Mouse (Mus musculus) right cerebral cortex, postnatal 14 days (tissue): ENCODE measurements at regions not wholly inside any gene's neighbourhood (a gene's known extent, or its start where the extent isn't known, plus 50 kb on each side); places are given as distances from the start of the nearest gene placed in this dataset.
A peak's percentile ranks its signal among the peaks of the same experiment; 100 is the strongest.

ENCODE experiments used
- DNase-seq: peaks from one replicate; pipeline ENCODE4 v3.0.0; 2022

DNA sequence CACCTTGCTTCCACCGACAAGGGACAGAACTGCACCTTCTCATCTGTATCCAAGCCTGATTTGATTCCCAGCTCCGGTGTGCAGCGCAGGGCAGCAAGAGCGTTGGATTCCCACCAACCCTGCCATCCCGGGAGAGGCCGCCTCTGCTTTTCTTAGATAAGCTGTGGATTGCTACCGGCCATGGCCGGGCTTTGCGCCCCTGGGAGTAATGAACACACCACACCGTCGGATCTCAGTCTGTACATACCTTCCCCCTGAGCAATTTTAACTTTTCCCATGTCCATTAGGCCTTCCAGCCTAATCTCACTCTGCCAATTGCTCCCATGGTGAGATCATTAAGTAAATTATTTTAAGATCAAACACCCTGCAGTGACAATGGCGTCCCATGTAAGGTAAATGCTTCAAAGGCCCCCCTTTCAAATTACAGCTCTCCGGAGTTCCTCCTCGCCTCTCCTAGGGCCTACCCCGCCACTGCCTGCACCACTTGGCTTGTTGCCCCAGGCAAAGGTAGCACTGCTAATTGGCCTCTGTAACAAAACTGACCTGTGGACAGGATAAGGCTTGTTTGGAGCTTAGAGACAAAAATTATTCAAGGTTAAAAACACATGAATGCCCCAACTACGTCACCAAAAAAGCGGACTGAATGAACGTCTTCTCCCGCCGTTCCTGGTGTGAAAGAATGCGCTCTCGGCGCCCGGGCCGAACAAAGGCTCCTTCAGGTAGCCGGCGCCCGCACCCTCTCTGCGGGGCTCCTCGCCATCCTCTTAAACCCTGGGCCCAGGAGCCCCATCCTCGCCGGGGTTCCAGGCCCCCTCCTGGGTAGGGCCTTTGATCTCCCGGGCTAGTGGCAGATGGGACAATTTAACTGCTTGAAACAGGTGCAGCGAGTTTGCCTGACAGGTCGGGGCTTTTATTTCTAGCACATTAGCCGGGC, 228.5 kb upstream of the Sp4 start:
- DNase-seq: no peak

DNA sequence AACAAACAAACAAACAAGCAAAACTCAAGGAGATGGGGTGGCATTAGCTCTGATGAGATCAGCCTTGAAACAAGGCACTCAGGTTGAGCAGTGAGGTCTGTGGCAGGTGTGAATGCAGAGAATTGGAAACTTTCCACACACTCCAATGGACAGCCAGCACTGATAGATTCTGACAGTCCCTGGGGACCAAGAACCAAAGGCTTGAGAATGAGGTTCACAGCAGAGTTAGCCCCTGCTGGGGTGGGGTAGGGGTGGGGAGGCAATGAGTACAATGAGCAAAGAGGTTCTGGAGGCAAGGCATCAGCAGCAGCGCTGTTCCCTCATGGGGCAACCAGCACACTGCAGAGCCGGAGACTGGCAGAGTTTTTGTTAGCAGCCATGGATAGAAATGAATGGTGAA, 220.5 kb upstream of the Sp4 start:
- no peak for DNase-seq

DNA sequence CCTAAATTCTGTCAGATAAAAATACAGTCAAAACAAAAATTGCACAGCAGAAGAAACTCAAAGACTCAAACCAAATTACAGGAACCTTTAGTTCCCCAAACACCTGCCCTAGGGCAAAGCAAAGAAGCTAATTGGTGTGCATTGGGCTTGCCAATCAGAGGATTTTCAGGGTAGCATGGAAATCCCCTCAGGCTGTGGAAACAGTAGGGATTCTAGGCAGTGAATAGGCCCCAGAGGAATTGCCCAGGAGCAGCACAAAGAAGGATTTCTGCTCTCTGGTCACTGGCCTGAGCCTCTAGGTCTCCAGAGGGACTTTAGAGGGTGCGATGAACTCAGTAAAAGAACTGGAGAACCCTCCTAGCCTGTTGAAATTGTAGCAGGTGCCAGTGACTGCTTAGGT, 220.1 kb upstream of the Sp4 start:
- DNase-seq: no peak

DNA sequence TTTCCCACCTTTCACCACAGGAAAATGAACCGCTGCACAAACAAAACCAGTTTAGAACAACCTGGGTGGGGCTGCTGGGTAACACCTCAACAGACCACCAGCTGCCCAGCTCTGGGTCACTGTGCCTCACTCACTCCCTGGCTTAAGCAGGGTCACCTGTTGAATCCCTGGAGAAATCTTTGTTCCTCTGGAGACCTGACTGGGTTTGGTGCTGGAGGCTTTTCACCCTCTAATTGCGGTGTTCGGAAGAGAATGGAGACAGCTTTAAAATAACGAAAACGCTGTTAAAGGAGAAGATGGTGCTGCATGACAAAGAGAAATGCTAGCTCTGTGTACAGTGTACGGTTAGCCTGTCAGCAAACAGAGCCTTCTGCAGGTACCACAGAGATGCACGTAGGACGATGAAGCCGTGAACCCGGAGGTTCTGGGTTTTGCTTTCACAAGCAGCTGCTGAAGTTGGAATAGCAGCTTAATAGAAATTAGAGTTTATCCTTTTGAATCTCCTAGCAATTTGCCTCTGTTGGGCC, 218.6 kb upstream of the Sp4 start:
- no peak for DNase-seq

DNA sequence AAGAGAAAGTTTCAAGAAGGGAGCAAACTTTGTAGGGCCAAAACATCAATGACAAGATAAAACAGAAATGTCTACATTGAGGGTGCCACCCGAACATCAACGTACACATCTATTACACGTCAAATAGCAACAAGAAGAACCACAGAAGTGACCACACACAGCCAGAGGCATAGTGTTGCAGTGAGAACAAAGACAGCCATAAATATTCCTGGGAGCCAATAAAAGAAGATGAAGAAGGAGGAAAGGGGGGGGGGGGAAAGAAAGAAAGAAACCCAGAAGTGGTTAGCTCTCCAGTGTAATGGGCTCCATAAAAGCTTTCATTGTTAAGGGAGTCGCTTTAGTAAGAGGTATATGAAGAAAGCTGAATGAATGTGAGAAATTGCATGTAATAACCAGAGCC, 209.7 kb upstream of the Sp4 start:
- no peak for DNase-seq

DNA sequence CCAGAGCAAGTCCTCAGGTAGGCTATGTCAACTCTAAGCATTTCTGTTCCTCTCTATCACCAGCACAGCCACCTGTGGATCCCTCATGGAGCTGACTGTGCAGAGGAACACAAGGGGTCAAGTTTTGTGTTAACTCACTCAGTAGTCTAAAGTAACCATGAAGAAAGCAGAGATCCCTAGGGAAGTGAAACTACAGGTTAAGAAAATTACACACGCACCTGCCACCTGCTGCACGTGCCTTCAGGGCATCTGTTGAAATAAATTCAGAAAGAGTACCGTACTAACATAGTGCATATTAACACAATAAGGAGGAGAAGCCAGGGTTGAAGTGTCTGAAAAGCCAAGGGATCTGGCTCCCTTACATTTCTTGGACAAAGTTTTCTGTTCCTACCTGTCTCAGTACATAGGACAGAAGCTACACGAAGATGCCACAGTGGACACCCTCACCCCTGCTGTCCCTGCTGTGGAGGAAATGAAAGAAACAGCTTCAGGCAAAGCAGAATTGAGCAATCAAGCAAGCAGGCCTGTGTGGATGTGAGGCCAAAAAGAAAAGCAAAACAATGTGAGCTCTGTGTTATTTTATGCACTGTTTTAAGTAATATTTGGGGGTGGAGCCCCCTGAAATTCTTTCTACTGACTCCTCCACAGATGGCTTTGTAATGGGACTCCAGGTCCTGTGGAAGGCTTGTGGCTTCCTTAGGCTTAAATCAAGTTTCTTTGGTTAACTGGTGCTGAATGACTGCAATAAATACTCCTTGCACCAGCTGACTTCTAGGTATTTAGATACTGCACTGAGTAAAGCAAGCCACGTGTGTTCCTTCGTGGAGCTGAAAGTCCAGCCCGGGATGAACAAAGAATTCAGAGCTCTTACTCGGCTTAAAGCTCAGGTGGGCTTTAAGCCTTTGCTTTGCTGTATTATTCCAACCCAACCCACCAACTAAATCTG, 208.0 kb upstream of the Sp4 start:
- DNase-seq: no peak

DNA sequence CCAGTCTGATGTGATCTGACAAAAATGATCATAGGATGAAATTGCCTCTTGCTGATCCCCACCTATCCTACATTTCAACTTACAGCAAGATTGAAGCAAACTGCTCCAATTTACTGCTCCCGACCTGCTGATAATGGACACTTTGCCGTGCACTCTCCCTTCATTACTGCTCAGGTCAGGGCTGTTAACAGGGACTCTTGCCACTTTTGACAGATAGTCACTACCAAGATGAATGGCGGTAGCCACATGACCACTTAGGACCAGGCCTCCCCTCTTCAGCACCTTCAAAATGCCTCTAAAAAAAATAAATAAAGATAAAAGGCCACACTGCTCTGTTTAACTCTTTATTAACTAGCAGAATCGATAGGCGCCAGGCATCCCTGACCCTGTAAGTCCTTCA, 199.2 kb upstream of the Sp4 start:
- no peak for DNase-seq

DNA sequence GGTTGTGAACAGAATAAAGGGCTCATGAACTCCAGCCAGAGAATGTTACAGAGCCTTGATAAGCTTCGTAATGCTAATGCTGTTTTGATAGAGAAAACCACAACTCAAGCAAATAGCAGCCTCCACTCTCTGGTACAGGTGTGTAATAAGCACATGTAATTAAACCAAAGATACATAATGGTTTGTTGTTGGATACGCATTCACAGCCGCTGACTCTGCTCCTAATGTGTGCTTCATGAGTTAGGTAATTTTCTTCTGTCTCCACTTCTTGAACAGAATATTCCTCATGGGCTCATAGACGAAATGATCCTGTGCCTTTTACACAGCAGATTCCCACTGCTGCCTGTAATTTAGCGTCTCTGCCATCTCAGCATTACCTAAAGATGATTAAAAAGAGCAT, 186.8 kb upstream of the Sp4 start:
- DNase-seq: no peak

DNA sequence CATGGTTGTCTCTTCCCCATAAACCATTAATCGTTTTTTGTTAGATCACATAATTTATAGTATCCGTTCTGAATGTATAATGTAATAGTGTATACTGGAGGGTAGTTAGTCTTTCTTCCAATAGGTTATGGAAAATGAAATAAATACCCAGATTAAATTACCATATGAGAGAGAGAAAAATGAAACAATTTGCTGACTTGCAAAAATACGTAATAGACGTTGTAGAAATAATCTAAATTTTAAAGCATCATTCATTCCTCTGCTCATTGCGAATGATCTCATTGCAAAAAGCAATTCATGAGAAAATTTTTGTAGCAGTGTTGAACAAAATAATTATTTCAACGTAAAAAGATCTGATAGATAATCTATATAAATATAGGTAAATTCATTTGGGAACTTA, 185.2 kb upstream of the Sp4 start:
- no peak for DNase-seq

DNA sequence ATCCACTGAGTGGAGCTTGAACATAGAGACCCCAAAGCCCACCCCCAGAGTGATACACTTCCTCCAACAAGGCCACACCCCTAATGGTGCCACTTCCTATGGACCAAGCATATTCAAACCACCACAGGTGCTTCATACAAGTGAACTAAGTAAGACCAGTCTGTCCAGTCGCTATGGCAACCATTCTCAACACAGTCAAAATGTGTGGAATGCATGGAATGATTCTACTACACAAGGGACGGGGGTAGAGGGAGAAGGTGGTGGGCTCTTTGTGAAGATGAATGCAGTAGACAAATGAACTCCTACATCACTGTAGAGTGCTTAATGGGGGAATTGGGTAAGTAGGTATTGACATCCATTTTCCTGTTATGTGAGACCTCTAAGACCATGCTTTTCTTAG, 180.1 kb upstream of the Sp4 start:
- no peak for DNase-seq

DNA sequence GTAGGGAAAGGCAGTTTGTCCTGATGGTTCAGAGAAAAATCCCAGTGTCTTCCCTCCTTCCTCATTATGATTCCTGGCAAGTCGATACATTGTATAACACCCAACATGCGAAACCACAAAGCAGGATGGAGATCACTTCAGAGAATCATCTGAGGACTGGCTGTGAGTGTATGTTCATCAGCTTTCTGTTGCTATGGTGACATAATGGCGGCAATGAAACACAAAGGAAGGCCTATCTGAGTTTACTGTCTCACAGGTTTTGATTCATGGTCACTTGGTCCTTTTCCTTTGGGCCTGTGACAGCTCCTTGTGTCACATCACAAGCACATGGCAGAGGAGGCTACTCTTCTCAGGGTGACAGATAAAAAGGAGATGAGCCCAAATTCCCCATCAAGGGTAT, 173.5 kb upstream of the Sp4 start:
- no peak for DNase-seq

DNA sequence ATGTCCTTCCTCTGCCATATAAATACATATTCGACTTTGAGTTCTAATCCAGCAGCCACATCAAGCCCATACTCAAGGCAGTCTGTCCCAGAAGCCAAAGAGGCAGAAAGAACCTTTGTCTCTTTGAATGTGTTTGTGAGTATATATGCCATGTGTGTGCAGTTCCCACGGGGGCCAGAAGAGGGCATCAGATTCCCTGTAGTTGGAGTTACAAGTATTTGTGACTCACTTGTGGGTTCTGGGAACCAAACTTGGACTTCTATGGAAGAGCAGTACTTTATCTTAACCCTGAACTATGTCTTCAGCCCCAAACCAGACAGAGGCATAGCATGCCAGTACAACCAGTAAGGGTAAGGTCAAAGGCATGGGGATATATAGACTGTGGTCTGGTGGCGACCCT, 165.6 kb upstream of the Sp4 start:
- no peak for DNase-seq

DNA sequence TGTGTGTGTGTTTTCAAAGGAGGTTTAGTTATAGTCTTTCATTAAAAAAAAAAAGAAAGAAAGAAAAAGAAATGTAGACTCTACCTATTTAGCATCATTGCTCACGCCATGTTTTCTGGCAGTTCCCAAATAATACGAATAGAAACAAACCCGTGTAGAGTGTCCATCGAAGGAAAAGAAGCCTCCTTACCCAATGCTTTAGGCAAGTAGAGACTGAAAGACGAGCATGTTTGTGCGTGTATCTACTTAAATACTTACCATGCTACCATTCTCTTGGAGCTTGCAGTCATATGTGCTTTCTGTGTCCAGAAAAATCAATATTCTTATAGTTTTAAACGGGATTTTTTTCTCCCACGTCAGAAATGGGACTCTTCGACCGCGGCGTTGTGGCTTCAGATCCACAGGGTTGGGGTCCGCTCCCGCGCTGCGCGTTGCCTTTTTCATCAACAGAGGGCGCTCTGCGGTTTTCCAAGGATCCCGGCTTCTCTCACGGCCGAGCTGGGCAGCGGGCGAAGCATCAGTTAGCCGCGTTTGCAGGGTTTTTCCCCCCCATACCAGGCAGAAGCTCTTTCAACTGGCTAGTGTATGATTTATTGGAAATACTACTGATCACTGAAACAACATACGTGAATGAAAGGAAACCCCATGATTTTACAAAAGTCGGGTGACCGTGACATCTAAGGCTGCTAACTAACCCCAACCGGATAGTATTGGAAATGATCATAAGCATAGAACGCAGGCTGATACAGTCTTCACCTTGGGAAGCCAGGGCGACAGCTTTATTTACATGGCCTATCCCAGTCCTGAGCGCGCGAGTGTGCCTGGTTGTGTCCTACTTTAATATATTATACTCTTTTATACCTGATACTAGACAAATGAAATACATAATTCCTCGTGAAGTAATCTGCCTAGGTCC, 156.5 kb upstream of the Sp4 start:
- DNase-seq: peak; percentile 77

DNA sequence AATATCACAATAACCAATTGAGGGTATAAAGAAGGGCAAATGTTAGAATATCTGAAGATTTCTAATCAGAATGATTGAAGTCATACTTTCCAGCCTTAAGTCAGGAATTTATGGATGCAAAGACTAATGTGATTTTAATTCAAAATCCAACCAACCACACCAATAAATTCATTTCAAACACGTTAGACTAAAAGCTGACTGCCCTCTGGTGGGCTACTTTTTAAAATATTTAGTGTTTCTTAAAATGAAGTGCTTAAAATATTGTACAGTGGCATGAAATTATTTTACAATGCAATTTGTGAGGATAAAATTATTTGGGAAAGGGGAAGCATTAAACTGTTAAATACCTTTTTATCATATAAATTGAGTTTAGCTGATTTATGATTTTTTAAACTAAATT, 154.4 kb upstream of the Sp4 start:
- no peak for DNase-seq

DNA sequence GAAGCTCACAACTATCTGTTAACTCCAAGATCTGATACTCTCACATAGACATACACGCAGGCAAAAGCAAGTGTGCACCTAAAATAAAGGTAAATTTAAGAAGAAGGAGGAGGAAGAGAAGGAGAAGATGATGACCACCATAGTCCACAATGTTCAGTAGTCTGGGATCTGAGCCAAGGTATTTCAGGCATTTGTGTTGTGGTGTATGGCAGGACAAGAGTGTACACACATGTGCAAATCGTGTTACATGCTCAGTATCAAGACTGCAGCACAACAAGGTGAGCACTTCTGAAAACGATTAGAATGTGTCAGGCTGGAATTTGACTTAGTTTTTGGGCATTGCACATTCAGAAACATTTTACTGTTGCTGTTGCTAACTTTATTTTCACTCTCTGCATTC, 138.4 kb upstream of the Sp4 start:
- no peak for DNase-seq

DNA sequence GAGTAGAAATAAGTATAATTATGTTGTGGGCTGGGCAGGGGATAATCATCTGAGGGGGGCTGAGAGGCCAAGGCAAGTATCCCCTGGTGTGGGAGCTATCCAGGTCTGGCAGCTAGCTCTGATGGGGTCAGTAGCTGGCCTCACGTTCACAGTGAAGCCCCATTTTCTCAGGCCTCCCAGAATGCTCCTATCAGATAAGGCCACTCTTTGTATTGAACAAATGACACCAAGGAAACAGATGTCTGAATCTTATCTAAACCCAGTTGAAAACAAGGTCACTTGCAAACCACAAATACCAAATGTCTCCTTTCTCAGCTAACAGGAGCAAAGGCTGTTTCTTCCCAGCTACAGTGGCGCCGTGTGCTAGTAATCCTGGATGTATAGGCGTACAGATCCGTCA, 137.6 kb upstream of the Sp4 start:
- DNase-seq: no peak

DNA sequence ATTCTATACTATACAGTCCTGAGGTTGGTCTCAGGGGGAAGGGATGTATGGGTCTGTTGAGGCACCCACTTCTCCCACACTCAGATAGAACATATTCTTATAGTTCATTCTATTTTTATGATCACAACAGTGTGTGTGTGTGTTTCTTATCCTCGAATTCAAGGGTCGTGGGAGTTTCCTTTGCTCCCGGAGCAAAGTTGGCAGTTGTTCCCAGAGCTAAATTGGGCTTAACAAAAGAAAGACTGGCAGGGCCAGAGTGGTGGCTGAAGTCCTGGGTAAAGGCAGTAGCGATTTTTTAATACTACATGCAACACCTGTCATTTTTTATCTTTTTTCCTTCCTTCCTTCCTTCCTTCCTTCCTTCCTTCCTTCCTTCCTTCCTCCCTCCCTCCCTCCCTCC, 131.5 kb upstream of the Sp4 start:
- DNase-seq: no peak

DNA sequence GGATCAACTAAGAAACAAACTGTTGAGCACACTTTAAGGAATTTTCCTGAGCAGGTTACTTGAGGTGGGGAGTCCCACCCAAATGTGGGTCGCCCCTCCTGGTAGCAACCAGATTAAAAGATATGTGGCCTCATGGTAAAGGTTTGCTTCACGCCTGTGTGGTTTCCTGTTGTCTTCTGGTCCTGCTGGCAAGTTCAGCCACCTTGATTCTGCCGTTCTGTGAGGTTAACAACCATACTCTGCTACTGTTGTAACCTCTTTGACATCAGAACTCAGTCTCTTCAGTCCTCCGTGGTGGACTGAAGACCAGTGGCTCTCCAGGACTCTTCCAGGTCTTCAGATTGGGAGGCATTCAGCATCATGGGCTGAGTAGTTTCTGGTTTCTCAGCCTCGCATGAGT, 127.1 kb upstream of the Sp4 start:
- DNase-seq: no peak

DNA sequence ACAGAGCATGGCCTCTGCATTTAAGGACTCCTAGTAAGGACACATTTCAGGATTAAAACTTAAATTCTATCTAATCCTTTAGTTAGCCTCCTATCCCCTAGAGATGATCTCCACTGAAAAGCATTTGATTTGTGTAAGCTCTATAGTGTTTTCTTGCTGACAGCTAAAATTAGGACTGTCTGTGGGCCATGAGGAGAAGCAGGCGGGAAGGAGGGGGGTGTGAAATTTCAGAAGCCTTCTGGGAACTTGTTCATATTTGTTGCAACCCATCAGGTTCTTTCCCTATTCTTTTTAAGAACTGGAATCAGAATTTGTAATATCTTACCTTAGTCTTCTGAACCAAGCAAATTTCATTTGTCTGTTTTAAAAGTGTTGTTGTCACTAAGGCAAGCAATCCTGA, 114.7 kb upstream of the Sp4 start:
- DNase-seq: no peak

DNA sequence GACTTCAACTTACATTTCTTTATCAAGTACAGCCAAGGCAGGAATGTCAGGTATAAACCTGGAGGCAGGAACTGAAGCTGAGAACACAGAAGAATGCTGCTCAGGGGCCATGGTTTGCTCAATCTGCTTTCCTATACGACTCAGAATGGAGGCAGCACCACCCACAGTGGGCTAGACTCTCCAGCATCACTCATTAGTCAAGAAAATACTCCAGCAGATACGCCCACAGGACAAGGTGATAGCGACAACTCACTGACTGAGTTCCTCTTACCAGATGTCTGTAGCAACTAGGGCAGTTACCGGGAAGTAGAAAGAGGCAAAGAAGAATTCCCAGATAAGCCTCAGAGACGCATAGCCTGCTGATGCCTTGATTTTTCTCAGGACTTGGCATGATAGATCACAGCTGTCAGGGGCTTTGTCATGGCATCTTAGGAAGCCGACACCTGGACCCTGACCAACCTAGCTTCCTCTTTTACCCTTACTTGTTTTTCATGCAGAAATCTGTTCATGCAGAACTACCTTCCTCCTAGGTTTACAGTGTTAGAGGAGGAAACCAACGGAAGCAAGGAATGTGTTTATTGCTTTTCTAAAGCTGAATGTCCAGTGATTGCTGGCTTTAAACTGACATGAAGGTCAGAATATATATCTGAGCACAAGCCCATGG, 110.7 kb upstream of the Sp4 start:
- no peak for DNase-seq

DNA sequence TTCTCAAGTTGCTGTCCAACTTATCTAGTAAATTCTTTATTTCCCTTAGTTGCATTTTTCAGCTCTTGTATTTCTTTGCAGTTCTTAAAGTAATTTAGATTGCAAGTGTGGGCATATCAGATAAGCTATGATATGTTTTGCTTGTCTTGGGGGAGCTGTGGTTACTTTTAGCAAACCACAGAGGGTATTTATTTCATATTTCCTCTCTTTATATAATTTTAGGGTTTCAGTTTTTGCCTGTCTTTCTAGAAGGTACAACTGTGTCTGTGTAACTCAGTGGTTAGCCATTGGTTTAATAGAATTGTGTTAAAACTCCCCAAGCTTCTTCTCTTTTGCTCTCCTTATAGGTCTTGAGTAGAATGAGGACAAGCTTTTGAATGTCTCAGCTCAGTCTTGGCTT, 109.7 kb upstream of the Sp4 start:
- no peak for DNase-seq

DNA sequence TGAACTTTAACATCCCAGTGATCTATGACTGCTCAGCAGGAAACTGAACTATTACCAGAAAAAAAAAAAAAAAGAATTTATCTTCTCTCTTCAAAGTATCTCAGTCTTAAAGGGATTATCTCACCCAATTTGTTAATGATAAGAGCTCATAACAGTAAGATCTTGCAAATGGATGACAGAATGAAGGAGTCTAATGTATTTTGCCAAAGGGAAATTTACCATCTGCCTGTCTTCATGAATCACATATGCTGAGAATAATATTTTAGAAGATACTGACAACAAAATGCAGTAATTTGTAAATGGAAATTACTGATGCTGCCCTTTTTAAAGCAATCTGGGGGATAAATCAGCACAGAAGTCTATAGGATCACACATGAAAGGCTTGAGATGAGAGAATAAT, 103.9 kb upstream of the Sp4 start:
- no peak for DNase-seq
